Mouse (Mus musculus): ENCODE data around the gene Phf23.
"Not testable (repeated sequence)": the region's sequence is repeated elsewhere in the genome, so short reads cannot be mapped to it uniquely, and the experiment has no call there.

The Phf23 gene

GRCm38 (mm10) chr11:69995391-69995960, at the start of gene Phf23:
Gene Phf23 (plus strand): TSS chr11:69995777.
- peak; percentile 94 to 98 for DNase-seq (ENCODE audit: low spot score in 2 of 2)

- no peak for DNase-seq (ENCODE audit: low spot score in 2 of 2)
Measured at GRCm38 (mm10) chr11:69945997-69946891, 49.3 kb upstream of the Phf23 start.

DNA sequence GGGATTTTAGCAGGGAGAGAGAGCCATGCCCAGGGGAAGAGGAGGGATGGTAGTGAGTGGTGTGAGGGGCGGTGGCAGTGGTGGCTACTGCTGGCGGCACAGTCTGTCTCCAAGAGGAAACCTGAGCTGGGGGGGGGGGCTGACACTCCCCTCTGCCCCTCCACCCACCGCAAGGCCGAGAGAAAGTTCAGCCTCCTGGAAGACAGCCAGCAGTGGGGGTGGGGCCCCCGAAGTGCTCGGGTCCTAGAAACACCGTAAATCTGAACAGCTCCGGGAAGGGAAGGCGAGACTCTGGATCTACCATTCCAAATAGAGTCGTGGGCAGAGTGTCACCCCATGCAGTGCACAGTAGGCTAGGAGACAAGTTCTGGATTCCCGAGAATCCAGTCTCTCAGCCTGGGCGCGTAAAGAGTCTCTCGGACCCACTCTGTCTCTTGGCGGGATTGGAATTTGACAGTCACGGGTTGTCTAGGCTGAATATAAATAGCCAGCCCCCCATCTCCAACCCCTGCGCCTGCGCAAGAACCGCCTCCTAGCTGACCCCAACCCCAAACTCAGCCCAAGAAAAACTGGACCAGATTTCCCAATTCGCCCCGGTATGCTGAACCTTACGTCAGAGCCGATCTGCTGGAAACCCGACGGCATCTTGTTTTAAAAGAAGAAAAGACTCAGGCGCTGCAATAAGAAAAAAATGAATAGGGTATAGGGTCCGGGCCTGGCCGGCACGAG, 48.1 kb upstream of the Phf23 start:
- DNase-seq (ENCODE audit: low spot score in 2 of 2): no peak

DNA sequence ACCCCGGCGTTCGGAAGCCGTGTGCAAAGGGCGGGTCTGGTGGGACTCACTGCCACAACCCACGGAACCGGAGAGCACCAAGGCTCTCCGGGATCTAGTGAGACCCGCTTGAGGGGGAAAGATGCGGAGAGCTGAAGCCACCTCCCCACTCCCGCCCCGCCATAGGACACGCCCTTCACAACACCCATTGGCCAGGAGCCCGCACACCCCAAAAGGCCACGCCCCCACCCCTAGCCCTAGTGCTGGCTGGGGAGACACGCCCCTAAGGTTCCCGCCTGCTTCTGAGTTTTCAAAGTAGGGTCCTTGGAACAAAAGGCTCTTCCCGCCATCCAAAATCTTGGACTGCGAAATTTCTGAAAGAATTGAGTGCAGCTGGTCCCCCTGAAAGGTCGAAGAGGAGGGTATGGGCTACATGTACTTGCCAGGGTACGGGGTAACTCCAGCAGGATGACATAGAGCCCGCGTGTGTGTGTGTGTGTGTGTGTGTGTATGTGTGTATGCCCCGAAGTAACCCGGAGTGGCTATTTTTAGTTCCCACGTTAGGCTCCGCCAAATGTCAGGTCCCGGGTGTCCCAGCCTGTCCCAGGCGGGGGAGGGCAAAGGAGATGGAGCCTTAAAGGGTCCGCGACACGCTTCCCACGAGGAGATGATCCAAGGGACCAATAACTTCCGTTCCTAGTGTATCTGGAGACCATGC, 47.4 kb upstream of the Phf23 start, which contains the start of gene Slc2a4:
Gene Slc2a4 (minus strand): TSS at position 123 of the 697 bp plus-strand sequence.
- peak; percentile 56 to 63 for DNase-seq (ENCODE audit: low spot score in 2 of 2)

DNA sequence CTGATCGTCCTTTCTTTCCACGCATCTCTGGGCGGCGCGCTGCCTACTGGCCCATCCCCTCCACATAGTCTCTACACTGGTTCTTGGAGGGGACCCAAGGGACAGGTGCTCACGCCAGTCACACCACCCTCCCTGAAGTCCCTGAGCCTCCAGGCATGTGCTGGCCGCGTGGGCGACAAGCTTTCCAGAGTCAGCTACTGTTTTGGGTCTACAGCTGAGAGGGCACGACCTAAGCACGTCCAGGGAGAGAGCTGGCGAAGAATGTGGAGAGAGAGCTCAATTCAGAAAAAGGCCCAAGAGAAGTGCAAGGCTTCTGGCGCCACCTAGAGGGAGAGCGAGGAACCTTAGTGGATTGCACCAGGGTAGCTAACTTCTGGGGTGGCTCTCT, 46.8 kb upstream of the Phf23 start:
- peak; percentile 50 to 66 for DNase-seq (ENCODE audit: low spot score in 2 of 2)

- no peak for DNase-seq (ENCODE audit: low spot score in 2 of 2)
Measured at GRCm38 (mm10) chr11:69950807-69951459, 44.6 kb upstream of the Phf23 start.

DNA sequence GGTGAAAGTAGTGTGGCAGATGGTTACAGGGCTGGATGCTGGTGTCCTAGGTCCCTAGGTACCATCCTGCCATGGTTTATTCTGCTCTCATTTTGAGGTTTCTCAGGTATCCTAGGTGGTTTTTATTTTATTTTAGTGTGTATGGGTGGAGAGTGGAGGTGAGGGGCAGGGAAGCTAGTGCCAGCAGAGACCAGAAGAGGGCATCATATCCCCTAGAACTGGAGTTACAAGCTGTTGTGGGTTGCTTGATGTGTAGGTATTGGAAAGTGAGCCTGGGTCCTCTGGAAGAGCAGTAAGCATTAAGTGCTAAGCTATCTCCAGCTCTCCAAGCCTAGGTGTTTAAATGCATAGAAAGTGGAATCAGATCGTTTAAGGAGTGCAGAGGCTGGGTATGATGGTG, 43.3 kb upstream of the Phf23 start:
- no peak for DNase-seq (ENCODE audit: low spot score in 2 of 2)

GRCm38 (mm10) chr11:69953267-69953915, 42.2 kb upstream of the Phf23 start:
- DNase-seq (ENCODE audit: low spot score in 2 of 2): no peak

DNA sequence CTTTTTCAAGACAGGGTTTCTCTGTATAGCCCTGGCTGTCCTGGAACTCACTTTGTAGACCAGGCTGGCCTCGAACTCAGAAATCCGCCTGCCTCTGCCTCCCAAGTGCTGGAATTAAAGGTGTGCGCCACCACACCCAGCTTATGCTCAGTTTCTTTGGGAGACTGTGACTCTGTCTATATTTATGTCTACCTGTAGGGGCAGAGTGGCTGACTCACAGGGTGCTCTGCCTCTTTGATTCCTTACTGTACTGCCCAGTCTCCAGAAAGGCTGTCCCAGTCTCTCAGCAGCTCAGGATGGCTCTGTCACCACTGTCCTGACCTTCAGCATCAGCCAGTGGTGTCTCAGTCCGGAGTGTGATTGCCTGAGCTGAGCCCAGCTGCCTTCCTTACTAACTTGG, 40.0 kb upstream of the Phf23 start:
- DNase-seq (ENCODE audit: low spot score in 2 of 2): not testable (repeated sequence)

- no peak for DNase-seq (ENCODE audit: low spot score in 2 of 2)
Measured at GRCm38 (mm10) chr11:69956218-69956617, 39.4 kb upstream of the Phf23 start.

- no peak for DNase-seq (ENCODE audit: low spot score in 2 of 2)
Measured at GRCm38 (mm10) chr11:69960616-69961015, 35.0 kb upstream of the Phf23 start.

DNA sequence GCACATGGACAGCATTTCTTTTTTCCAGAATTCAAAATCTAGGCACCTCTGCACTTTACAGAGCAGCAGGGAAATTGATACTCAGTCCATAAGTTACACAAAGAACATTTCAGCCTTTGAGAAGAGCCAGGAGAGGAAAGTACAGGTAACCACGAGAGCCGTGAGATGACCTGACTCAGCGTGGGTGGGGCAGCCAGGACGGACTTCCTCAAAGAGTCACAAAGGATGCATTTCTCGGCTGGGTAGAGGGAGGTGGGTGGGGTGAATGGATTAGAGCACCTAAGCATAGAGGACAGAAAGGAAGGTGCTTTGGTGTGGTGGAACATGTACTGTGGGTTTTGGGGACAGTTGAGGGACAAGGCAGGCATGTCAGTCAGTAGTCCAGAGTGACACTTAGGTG, 33.7 kb upstream of the Phf23 start:
- no peak for DNase-seq (ENCODE audit: low spot score in 2 of 2)

DNA sequence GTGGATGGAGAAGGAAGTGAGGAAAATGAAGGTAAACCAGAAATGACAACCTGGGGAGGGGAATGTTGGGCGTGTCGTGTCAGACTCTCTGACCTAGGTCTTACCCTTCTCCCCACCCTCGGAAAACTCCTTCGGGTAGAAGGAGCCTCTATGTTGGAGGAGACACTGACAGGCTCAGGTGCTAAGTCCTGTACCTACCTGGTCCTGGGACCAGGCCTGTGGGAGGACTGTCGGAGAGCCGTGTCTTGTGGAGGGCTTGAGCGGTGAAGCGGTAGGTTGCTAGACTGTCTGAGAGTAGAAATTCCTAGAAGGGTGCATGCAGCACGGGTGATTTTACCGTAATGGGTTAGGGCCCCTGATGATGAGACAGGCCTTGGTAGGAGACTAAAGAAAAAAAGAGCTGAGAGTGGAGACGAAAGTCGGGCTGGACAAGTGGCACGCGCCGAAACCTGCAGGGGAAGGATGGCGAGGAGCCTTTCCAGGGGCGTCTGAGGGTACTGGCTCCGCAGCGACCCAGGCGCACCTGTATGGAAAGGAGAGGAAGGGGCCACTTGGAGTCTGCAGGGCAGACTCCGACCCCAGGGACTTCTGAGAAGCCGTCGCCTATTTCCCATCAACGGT, 30.8 kb upstream of the Phf23 start, which contains the start of gene Cldn7:
Gene Cldn7 (plus strand): TSS at position 130 of the 621 bp plus-strand sequence.
- no peak for DNase-seq (ENCODE audit: low spot score in 2 of 2)

- DNase-seq (ENCODE audit: low spot score in 2 of 2): no peak
Measured at GRCm38 (mm10) chr11:69965271-69966005, 30.1 kb upstream of the Phf23 start.

DNA sequence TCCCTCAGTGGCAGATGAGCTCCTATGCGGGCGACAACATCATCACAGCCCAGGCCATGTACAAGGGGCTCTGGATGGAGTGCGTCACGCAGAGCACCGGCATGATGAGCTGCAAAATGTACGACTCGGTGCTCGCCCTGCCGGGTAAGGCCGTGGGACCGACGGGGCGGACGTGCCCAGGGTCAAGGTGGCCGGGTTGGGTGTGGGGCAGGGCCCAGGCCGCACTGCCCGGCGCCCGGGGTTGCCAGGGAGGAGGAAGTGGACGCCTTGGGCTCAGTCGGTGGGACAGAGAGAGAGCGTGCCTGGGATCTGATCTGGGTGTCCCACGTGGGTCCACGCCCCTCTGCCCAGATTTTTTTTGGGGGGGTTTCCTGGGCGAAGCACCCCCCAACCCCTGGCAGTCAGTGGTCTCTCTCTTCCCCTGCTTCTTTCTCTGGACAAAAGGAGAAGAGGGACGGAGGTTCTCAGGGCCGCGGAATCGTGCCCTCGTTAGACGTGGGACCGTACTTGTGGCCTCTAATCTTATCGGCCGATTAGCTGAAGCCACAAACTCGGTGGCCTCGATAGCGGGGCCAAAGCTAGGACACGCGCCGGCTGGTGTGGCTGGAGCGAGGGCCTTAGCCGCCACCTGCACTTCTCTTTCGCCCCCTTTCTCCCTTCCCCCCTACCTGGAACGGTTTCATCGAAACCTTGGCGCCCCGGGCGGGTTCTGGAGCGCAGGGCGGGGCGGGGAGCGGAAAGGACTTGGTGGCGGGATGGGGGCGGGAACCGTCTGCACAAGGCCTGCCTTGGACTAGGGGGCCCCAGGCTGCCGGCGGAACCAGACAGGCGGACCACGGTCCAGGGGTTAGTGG, 29.3 kb upstream of the Phf23 start:
- DNase-seq (ENCODE audit: low spot score in 2 of 2): no peak

DNA sequence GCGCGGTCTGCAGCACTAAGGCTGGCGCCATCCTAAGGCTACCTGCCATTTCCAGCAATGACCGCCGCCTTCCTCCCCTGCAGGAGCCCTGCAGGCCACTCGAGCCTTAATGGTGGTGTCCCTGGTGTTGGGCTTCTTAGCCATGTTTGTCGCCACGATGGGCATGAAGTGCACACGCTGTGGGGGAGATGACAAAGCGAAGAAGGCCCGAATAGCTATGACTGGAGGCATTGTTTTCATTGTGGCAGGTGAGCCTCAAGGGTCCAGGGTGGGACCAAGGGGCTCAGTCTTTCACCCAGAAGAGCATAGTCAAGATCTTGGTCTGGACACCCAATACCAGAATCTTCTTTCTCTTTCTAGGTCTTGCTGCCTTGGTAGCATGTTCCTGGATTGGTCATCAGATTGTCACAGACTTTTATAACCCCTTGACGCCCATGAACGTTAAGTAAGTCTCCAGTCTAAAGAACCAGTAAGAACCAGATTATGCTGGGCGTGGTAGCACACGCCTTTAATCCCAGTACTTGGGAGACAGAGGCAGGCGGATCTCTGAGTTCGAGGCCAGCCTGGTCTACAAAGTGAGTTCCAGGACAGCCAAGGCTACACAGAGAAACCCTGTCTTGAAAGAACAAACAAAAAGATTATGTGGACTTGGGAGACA, 28.6 kb upstream of the Phf23 start:
- no peak for DNase-seq (ENCODE audit: low spot score in 2 of 2)

DNA sequence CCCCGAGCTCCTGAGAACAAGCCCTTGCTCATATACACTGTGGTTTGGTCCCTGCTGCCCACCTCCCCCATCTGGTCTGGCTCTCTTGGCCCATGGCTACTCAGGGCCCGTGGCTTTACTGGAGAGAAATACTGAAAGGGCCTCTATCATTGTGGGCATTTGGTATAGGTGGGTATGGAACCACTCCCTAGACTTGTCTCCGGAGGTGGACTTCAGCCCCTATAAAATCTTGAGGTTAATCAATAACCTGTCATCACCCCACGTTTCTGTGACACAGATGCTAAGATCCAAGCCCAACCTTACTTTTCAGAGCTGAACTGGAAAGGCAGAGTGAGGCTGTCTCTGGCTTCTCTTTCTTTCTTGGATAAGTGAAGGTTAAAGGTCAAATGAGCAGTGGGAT, 26.8 kb upstream of the Phf23 start:
- DNase-seq (ENCODE audit: low spot score in 2 of 2): no peak

DNA sequence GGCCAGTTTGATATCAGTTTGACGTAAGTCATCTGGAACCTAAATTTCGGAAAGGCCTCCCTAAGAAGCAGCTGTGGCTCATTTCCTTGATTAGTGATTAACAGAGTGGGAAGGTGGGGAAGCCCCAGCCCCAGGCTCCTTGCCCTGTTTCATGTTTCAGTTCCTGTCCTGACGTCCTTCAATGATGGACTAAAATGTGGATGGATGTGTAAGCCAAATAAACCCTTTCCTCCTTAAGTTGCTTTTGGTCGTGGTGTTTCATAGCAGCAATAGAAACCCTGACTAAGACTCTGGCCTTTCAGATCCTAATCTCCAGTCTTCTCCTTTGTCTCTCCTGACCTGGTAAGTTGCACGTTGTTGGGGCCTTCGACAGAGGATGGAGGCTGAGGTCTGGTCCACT, 25.4 kb upstream of the Phf23 start:
- no peak for DNase-seq (ENCODE audit: low spot score in 2 of 2)

Data from frontal cortex, postnatal 14 days (tissue).